Mouse (Mus musculus): ENCODE measurements around the gene Gramd2. TPM values are rescaled to one million over a fixed set of nuclear protein-coding genes. Genes with fewer than 3 reads are reported as not detected.

Gramd2 gene
- polyA plus RNA-seq, 1 experiment from 2014 or later, result 0.31 TPM

- Histone ChIP-seq H3K9ac (peak overlapping the region; percentile 90), H3K4me3 (peak overlapping the region; percentile 91), H3K27me3 (no peaks in the 10 kb centered on the region), H3K4me1 (replicated peaks) (peaks cover 69% of the 10 kb centered on the region), H3K9me3 (replicated peaks) (no peaks in the 10 kb centered on the region), H3K4me2 (peak overlapping the region; percentile 65), H3K36me3 (peaks cover 11% of the 10 kb centered on the region; the same call in 1 of the 2 replicates), H3K27ac (peak overlapping the region; percentile 99)
- ATAC-seq (replicated peaks; ENCODE audit: insufficient number of reproducible peaks, insufficient read depth, low FRiP score, low read depth), result no peak; the same call in 1 of the 2 replicates
- 21% methylated on average over 14 of the region's 14 CpGs for WGBS
Observed at GRCm38 (mm10) chr9:59659036-59660026, 20.6 kb upstream of the Gramd2 start.

DNA sequence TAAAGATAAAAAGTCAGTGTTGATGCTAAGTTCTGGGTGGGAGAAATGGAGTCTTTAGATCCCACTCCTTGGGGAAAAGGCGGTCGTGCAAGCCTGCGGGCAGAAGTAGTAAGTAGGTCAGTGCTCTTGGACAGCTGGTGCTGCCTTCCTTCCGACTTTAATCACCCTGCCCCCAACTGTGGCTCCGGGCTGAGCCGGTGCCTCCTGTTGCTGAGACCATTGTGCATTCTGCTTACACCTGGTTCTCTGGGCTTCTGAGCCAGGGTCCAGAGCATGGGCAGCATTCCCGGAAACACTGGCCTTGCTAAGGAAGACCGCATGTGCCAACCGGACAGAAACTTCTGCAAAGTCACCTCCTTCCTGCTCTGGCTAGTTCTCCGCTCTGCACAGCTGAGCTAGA lies 19.5 kb upstream of the Gramd2 start:
- no peaks in the 10 kb centered on the region for H3K27me3 ChIP-seq
- H3K9ac ChIP-seq, result peak overlapping the region; percentile 38
- H3K9me3 ChIP-seq (replicated peaks), result no peaks in the 10 kb centered on the region
- peak overlapping the region; percentile 91 for H3K4me3 ChIP-seq
- ATAC-seq (replicated peaks; ENCODE audit: insufficient number of reproducible peaks, insufficient read depth, low FRiP score, low read depth), result no peak
- peaks cover 15% of the 10 kb centered on the region for H3K36me3 ChIP-seq
- H3K4me2 ChIP-seq, result peak overlapping the region; percentile 65
- peaks cover 78% of the 10 kb centered on the region for H3K4me1 ChIP-seq (replicated peaks)
- peak overlapping the region; percentile 99 for H3K27ac ChIP-seq
- WGBS, result 37% methylated on average over 10 of the region's 10 CpGs

- Histone ChIP-seq H3K4me3 (peak overlapping the region; percentile 91), H3K4me1 (replicated peaks) (peaks cover 82% of the 10 kb centered on the region), H3K9me3 (replicated peaks) (no peaks in the 10 kb centered on the region), H3K27me3 (no peaks in the 10 kb centered on the region), H3K9ac (peak overlapping the region; percentile 25), H3K27ac (peak overlapping the region; percentile 99), H3K36me3 (peaks cover 26% of the 10 kb centered on the region), H3K4me2 (peak overlapping the region; percentile 65)
- ATAC-seq (replicated peaks; ENCODE audit: insufficient number of reproducible peaks, insufficient read depth, low FRiP score, low read depth), result 0 out of 2 replicates have a peak, but pooled peaks have one; percentile 8
- WGBS, result 31% methylated on average over 6 of the region's 6 CpGs
Observed at GRCm38 (mm10) chr9:59661298-59661975, 18.5 kb upstream of the Gramd2 start.

DNA sequence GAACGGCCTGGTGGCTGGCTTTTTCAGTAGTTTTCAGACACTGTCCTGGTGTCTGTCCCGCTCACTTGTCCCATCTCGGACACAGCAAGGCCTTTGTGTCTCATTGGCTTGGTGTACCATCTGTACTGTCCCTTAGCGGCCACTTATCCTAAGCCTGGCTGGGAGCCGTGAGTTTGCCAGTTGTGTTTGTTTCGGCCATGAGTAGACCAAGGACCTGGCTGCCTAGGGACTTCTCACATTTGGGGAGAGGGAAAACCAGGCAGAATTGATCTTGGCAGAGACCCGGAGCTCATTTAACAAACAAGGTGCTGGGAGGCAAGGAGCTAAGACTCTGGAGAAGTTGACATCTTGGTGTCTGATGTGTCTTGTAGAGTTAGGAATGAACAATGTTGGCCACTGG lies 16.7 kb upstream of the Gramd2 start:
- H3K4me2 ChIP-seq, result peak overlapping the region; percentile 21
- peaks cover 42% of the 10 kb centered on the region for H3K36me3 ChIP-seq

DNA sequence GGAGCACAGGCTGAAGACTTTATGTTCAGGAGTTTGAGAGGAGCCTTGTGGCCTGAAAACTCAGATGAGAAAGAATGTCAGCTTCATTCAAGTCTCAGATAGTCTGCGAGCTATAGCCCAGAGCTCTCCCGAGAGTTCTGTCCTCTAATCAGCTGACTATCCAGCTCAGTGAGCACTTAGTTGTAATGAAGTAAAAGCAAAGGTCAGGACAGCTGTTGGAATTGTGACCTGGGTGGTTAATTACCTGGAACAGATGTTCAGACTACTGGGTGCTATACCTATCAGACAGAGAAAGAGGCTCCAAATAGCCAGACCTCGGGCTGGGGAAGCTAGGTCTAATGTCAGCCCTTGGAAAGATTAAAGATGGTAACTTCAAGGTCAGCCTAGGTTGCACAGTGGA lies 16.0 kb upstream of the Gramd2 start:
- Histone ChIP-seq H3K27me3 (no peaks in the 10 kb centered on the region), H3K9ac (0 out of 2 replicates have a peak overlapping the region, but pooled peaks have one; percentile 27), H3K4me3 (no peak overlapping the region), H3K4me2 (0 out of 2 replicates have a peak overlapping the region, but pooled peaks have one; percentile 21), H3K36me3 (peaks cover 49% of the 10 kb centered on the region), H3K9me3 (replicated peaks) (no peaks in the 10 kb centered on the region), H3K27ac (peak overlapping the region; percentile 99), H3K4me1 (replicated peaks) (peaks cover 88% of the 10 kb centered on the region)
- no peak for ATAC-seq (replicated peaks; ENCODE audit: insufficient number of reproducible peaks, insufficient read depth, low FRiP score, low read depth)
- WGBS, result 45% methylated on average over 3 of the region's 3 CpGs

More for the DNA sequence above, 16.7 kb upstream of the Gramd2 start:
- Histone ChIP-seq H3K9ac (no peak overlapping the region), H3K4me1 (replicated peaks) (peaks cover 93% of the 10 kb centered on the region), H3K4me3 (no peak overlapping the region), H3K27me3 (no peaks in the 10 kb centered on the region), H3K27ac (peak overlapping the region; percentile 99), H3K9me3 (replicated peaks) (no peaks in the 10 kb centered on the region)
- no peak for ATAC-seq (replicated peaks; ENCODE audit: insufficient number of reproducible peaks, insufficient read depth, low FRiP score, low read depth)
- 65% methylated on average over 7 of the region's 7 CpGs for whole genome bisulfite sequencing

DNA sequence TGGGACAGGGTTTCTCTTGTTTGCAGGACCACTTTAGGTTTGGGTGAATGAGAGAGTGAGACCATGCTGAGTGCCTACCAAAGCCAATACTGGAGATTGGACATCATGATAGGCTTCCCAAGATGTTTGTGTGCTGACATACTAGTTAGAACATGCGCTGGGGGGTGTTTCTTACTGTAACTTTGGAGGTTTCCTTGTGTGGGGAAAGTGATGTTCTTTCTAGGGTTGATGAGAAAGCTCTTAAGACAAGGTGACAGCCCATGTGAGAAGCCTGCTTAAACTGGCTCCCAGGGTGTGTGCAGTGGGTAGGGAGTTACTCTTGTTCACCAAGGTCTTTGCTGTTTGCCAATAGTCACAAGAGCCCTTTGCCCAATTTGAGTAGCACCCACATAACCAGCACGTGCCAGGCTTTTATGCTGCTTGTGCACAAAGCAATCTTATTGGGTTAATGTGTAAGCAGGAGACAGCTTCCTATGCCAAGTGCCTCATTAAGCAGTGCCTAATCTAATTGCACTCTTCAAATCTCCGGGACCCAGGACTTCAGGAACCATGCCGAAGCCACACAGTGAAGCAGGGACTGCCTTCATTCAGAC lies 15.2 kb upstream of the Gramd2 start:
- no peaks in the 10 kb centered on the region for H3K27me3 ChIP-seq
- H3K9me3 ChIP-seq (replicated peaks), result no peaks in the 10 kb centered on the region
- H3K9ac ChIP-seq, result no peak overlapping the region
- no peak overlapping the region for H3K4me2 ChIP-seq
- H3K4me1 ChIP-seq (replicated peaks), result peaks cover 81% of the 10 kb centered on the region
- H3K27ac ChIP-seq, result peak overlapping the region; percentile 99
- WGBS, result 75% methylated on average over 4 of the region's 4 CpGs
- no peak overlapping the region for H3K4me3 ChIP-seq
- peaks cover 57% of the 10 kb centered on the region for H3K36me3 ChIP-seq
- no peak for ATAC-seq (replicated peaks; ENCODE audit: insufficient number of reproducible peaks, insufficient read depth, low FRiP score, low read depth)

GRCm38 (mm10) chr9:59666016-59666415 lies 13.9 kb upstream of the Gramd2 start:
- Histone ChIP-seq H3K36me3 (peaks cover 69% of the 10 kb centered on the region), H3K9me3 (replicated peaks) (no peaks in the 10 kb centered on the region), H3K4me1 (replicated peaks) (peaks cover 71% of the 10 kb centered on the region), H3K27ac (peak overlapping the region; percentile 77), H3K4me3 (no peak overlapping the region), H3K9ac (no peak overlapping the region), H3K4me2 (no peak overlapping the region), H3K27me3 (no peaks in the 10 kb centered on the region)
- 82% methylated on average over 8 of the region's 8 CpGs for WGBS
- no peak for ATAC-seq (replicated peaks; ENCODE audit: insufficient number of reproducible peaks, insufficient read depth, low FRiP score, low read depth)

- WGBS, result 53% methylated on average over 1 of the region's 1 CpGs
- Histone ChIP-seq H3K4me1 (replicated peaks) (peaks cover 71% of the 10 kb centered on the region), H3K9me3 (replicated peaks) (no peaks in the 10 kb centered on the region), H3K27me3 (no peaks in the 10 kb centered on the region), H3K9ac (no peak overlapping the region), H3K4me3 (no peak overlapping the region), H3K4me2 (no peak overlapping the region; the same call in 1 of the 2 replicates), H3K36me3 (peaks cover 77% of the 10 kb centered on the region), H3K27ac (peak overlapping the region; percentile 77)
- no peak for ATAC-seq (replicated peaks; ENCODE audit: insufficient number of reproducible peaks, insufficient read depth, low FRiP score, low read depth)
Observed at GRCm38 (mm10) chr9:59666813-59667212, 13.1 kb upstream of the Gramd2 start.

- Histone ChIP-seq H3K27ac (peak overlapping the region; percentile 77), H3K4me1 (replicated peaks) (peaks cover 71% of the 10 kb centered on the region), H3K36me3 (peaks cover 82% of the 10 kb centered on the region), H3K4me2 (no peak overlapping the region), H3K9me3 (replicated peaks) (no peaks in the 10 kb centered on the region), H3K4me3 (no peak overlapping the region), H3K27me3 (no peaks in the 10 kb centered on the region), H3K9ac (no peak overlapping the region)
- peak; percentile 73 for ATAC-seq (replicated peaks; ENCODE audit: insufficient number of reproducible peaks, insufficient read depth, low FRiP score, low read depth)
- WGBS, result 42% methylated on average over 4 of the region's 4 CpGs
Observed at GRCm38 (mm10) chr9:59667250-59667649, 12.7 kb upstream of the Gramd2 start.

- H3K27ac ChIP-seq, result peak overlapping the region; percentile 77
- 77% methylated on average over 6 of the region's 6 CpGs for WGBS
- H3K4me1 ChIP-seq (replicated peaks), result peaks cover 71% of the 10 kb centered on the region
- H3K9ac ChIP-seq, result no peak overlapping the region
- H3K4me2 ChIP-seq, result no peak overlapping the region
- H3K4me3 ChIP-seq, result no peak overlapping the region
- no peaks in the 10 kb centered on the region for H3K27me3 ChIP-seq
- no peaks in the 10 kb centered on the region for H3K9me3 ChIP-seq (replicated peaks)
- H3K36me3 ChIP-seq, result peaks cover 88% of the 10 kb centered on the region
- ATAC-seq (replicated peaks; ENCODE audit: insufficient number of reproducible peaks, insufficient read depth, low FRiP score, low read depth), result no peak
Observed at GRCm38 (mm10) chr9:59667904-59668303, 12.0 kb upstream of the Gramd2 start.

GRCm38 (mm10) chr9:59668473-59668872 lies 11.5 kb upstream of the Gramd2 start:
- no peak overlapping the region for H3K4me3 ChIP-seq

More at GRCm38 (mm10) chr9:59668473-59668872, 11.5 kb upstream of the Gramd2 start:
- H3K4me1 ChIP-seq (replicated peaks), result peaks cover 68% of the 10 kb centered on the region
- H3K9me3 ChIP-seq (replicated peaks), result no peaks in the 10 kb centered on the region
- H3K27me3 ChIP-seq, result no peaks in the 10 kb centered on the region
- no peak overlapping the region for H3K4me2 ChIP-seq
- no peak overlapping the region for H3K9ac ChIP-seq
- peaks cover 91% of the 10 kb centered on the region for H3K36me3 ChIP-seq
- WGBS, result 88% methylated on average over 7 of the region's 7 CpGs
- no peak overlapping the region for H3K27ac ChIP-seq
- ATAC-seq (replicated peaks; ENCODE audit: insufficient number of reproducible peaks, insufficient read depth, low FRiP score, low read depth), result no peak
